Mouse (Mus musculus): Measurements from ENCODE around the gene Cmtm4.

Gene Cmtm4

GRCm38 (mm10) chr8:104411468-104411867 is 15.9 kb upstream of the Cmtm4 start:
- DNase-seq (ENCODE audit: low read depth), result no peak

- DNase-seq (ENCODE audit: low read depth), result no peak
Observed at GRCm38 (mm10) chr8:104410628-104411273, 15.1 kb upstream of the Cmtm4 start.

GRCm38 (mm10) chr8:104408328-104409110 is 12.9 kb upstream of the Cmtm4 start:
- no peak for DNase-seq (ENCODE audit: low read depth)

- DNase-seq (ENCODE audit: low read depth), result no peak
Observed at GRCm38 (mm10) chr8:104406340-104407128, 10.9 kb upstream of the Cmtm4 start.

- DNase-seq (ENCODE audit: low read depth), result no peak
Observed at GRCm38 (mm10) chr8:104405430-104406187, 10.0 kb upstream of the Cmtm4 start.

GRCm38 (mm10) chr8:104403596-104403995 is 8.0 kb upstream of the Cmtm4 start:
- DNase-seq (ENCODE audit: low read depth), result no peak

GRCm38 (mm10) chr8:104394801-104395702 is 555 bp downstream of the Cmtm4 start:
- no peak for DNase-seq (ENCODE audit: low read depth)

GRCm38 (mm10) chr8:104393767-104394166 is 1.8 kb downstream of the Cmtm4 start:
- DNase-seq (ENCODE audit: low read depth), result no peak

GRCm38 (mm10) chr8:104393139-104393538 is 2.5 kb downstream of the Cmtm4 start:
- DNase-seq (ENCODE audit: low read depth), result no peak

- DNase-seq (ENCODE audit: low read depth), result no peak
Observed at GRCm38 (mm10) chr8:104390245-104390644, 5.4 kb downstream of the Cmtm4 start.

GRCm38 (mm10) chr8:104387980-104388379 is 7.6 kb downstream of the Cmtm4 start:
- no peak for DNase-seq (ENCODE audit: low read depth)

- no peak for DNase-seq (ENCODE audit: low read depth)
Observed at GRCm38 (mm10) chr8:104387501-104387900, 8.1 kb downstream of the Cmtm4 start.

GRCm38 (mm10) chr8:104386693-104387092 is 8.9 kb downstream of the Cmtm4 start:
- DNase-seq (ENCODE audit: low read depth), result no peak

- DNase-seq (ENCODE audit: low read depth), result no peak
Observed at GRCm38 (mm10) chr8:104383977-104384376, 11.6 kb downstream of the Cmtm4 start.

- DNase-seq (ENCODE audit: low read depth), result no peak
Observed at GRCm38 (mm10) chr8:104383296-104383695, 12.3 kb downstream of the Cmtm4 start.

GRCm38 (mm10) chr8:104380961-104381411 is 14.6 kb downstream of the Cmtm4 start:
- no peak for DNase-seq (ENCODE audit: low read depth)

GRCm38 (mm10) chr8:104380269-104380668 is 15.3 kb downstream of the Cmtm4 start:
- DNase-seq (ENCODE audit: low read depth), result no peak

GRCm38 (mm10) chr8:104379301-104379836 is 16.2 kb downstream of the Cmtm4 start:
- DNase-seq (ENCODE audit: low read depth), result no peak

- DNase-seq (ENCODE audit: low read depth), result no peak
Observed at GRCm38 (mm10) chr8:104376669-104377068, 18.9 kb downstream of the Cmtm4 start.

GRCm38 (mm10) chr8:104375959-104376358 is 19.6 kb downstream of the Cmtm4 start:
- DNase-seq (ENCODE audit: low read depth), result no peak

Data from c-Kit-positive CD71-negative TER-119-negative erythroid progenitor cells, embryonic 14.5 days (primary cell).